Mouse (Mus musculus) ES-E14 (cell line): ENCODE measurements around the gene Creb3l2. TPM values are rescaled to one million over a fixed set of nuclear protein-coding genes. Genes with fewer than 3 reads are reported as not detected.
"Not testable (repeated sequence)": the region's sequence is repeated elsewhere in the genome, so short reads cannot be mapped to it uniquely, and the experiment has no call there.

ENCODE experiments used
- DNase-seq: peaks from one replicate; pipeline ENCODE4 v3.0.0-alpha.2; 2013; ENCODE audit warnings: low read depth, low spot score
- H3K27ac ChIP-seq: 2 replicates; pipeline ENCODE4 v1.5.1; 2012; ENCODE audit warnings: low read depth, mild to moderate bottlenecking, low read length, moderate library complexity, mixed read lengths; ENCODE audit not compliant: poor library complexity, insufficient read depth, severe bottlenecking
- H3K36me3 ChIP-seq: 2 replicates; pipeline ENCODE4 v1.6.1; 2012; ENCODE audit warnings: mild to moderate bottlenecking, low read length, moderate library complexity, mixed read lengths; ENCODE audit not compliant: control insufficient read depth, poor library complexity, insufficient read depth, severe bottlenecking
- H3K4me1 ChIP-seq, 2 experiments: fragments of 150-350 bp in 1 of 2; sonication (generic) in 1 of 2; 2 replicates each; pipeline ENCODE4 v1.6.1; 2012; ENCODE audit warnings: low read length in 2 of 2, mild to moderate bottlenecking in 1 of 2, mixed read lengths in 1 of 2; ENCODE audit not compliant: control insufficient read depth in 2 of 2, insufficient read depth in 2 of 2, poor library complexity in 1 of 2
- H3K4me3 ChIP-seq, 2 experiments: fragments of 150-350 bp in 1 of 2; sonication (generic) in 1 of 2; 2 replicates each; pipeline ENCODE4 v1.5.1; 2012; ENCODE audit warnings: low read length in 2 of 2, low read depth in 1 of 2, mild to moderate bottlenecking in 1 of 2, mixed read lengths in 1 of 2; ENCODE audit not compliant: insufficient read depth in 1 of 2, poor library complexity in 1 of 2, severe bottlenecking in 1 of 2
- H3K9ac ChIP-seq: 2 replicates; pipeline ENCODE4 v1.6.1; 2012; ENCODE audit warnings: low read depth, mild to moderate bottlenecking, low read length, mixed read lengths; ENCODE audit not compliant: poor library complexity, insufficient read depth, severe bottlenecking
- H3K9me3 ChIP-seq: fragments of 150-350 bp; sonication (generic); 2 replicates; pipeline ENCODE4 v1.6.1; 2012; ENCODE audit warnings: low read depth, mild to moderate bottlenecking, low read length; ENCODE audit not compliant: control insufficient read depth, insufficient read depth
- CHD2 ChIP-seq: IDR thresholded peaks from 2 replicates; pipeline ENCODE4 v1.6.1; 2014; ENCODE audit warnings: mild to moderate bottlenecking, low read depth, low read length, inconsistent platforms
- HCFC1 ChIP-seq: IDR thresholded peaks from 2 replicates; pipeline ENCODE4 v1.6.1; 2012; ENCODE audit warnings: low read length, inconsistent platforms, borderline replicate concordance; ENCODE audit not compliant: insufficient read depth
- MAFK ChIP-seq: IDR thresholded peaks from 2 replicates; pipeline ENCODE4 v1.6.1; 2014; ENCODE audit warnings: mild to moderate bottlenecking, low read depth, low read length, inconsistent platforms; ENCODE audit not compliant: insufficient read depth
- ZC3H11A ChIP-seq: IDR thresholded peaks from 2 replicates; pipeline ENCODE4 v1.6.1; 2012; ENCODE audit warnings: low read depth, mild to moderate bottlenecking, inconsistent platforms, low read length, borderline replicate concordance
- ZNF384 ChIP-seq: IDR thresholded peaks from 2 replicates; pipeline ENCODE4 v1.6.1; 2012; ENCODE audit warnings: low read depth, low read length, inconsistent platforms
- in situ Hi-C, 2 experiments: fragments of 600-800 bp; cut with MboI; formaldehyde crosslinking; loops; one replicate each; pipeline ENCODE4 v1.15.1; 2025; ENCODE audit warnings: low sequenced_read_pairs in 2 of 2, inconsistent platforms in 1 of 2; ENCODE audit not compliant: unreplicated experiment in 2 of 2
- total RNA-seq: library from RNA; depleted of rRNA; stranded (reverse); fragments of 300-350 nt; gene quantifications from 2 replicates; pipeline ENCODE4 v1.2.3, GENCODE M21; 2012

The Creb3l2 gene
- total RNA-seq, 1 experiment, result 5.8 TPM

DNA sequence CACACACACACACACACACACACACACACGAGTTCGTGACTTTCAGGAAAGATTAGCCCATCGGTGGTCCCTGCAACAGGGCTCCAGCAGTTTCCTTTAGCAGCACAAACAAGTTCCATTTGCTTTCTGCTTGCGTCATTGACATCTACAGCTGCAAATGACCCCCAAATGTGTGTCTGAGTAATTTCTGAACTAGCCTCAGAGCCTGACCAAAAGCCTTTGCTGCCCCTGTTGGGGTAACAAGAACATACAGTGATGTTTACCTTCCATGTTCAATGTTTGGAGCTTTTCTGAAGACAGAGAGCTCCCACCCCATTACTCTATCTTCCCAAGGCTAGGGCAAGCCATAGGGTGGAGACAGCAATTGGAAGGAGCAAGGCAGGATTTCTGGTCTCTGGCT lies 54.7 kb downstream of the Creb3l2 start:
- Histone ChIP-seq H3K4me1 (0 out of 4 replicates have a peak, but pooled peaks cover 0 to 2% of the 10 kb centered on the region in 2 experiments), H3K36me3 (no peaks in the 10 kb centered on the region), H3K4me3 (no peak overlapping the region), H3K9ac (no peak overlapping the region), H3K27ac (no peak overlapping the region), H3K9me3 (no peaks in the 10 kb centered on the region)
- TF ChIP-seq ZNF384 (no peak), MAFK (no peak), CHD2 (no peak), HCFC1 (no peak), ZC3H11A (no peak)
- in situ Hi-C loops, result no loop called here
- DNase-seq, result no peak

DNA sequence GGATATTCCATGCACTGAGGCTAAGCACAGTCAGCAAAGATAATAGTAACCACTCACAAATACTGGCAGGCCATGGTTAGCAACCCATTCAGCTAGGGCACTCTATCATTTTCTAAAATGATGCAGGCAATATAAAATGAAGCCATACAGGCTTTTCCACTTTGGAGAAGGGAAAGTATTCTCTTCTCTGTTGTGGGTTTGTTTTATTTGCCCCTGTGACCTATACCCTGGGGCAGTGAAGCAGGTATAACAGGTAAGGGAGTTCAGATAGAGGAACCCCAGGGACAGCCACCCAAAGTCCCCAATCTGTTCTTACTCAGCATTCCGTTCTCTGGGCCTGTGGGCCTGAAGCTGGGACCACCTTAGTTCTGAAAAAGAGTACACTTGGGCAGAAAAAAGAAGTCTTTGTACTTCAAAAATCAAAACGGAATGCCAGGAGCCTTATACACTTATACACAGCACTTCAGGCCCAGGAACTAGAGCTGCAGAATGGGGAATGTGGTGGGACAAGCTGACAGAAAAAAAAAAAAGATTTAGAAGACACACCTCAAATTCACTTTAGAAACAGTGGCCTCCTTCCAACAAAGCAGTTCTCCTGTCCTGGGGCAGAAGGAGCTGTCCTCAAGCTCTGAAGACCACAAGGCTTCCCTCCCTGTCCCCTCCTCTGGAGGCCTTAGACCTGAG lies 56.2 kb downstream of the Creb3l2 start:
- no peaks in the 10 kb centered on the region for H3K9me3 ChIP-seq
- no peak overlapping the region for H3K27ac ChIP-seq
- no peak overlapping the region for H3K4me3 ChIP-seq
- no peak for DNase-seq
- 0 out of 4 replicates have a peak, but pooled peaks cover 0 to 2% of the 10 kb centered on the region in 2 experiments for H3K4me1 ChIP-seq
- H3K9ac ChIP-seq, result no peak overlapping the region
- TF ChIP-seq ZNF384 (no peak), HCFC1 (no peak), CHD2 (no peak), ZC3H11A (no peak)
- in situ Hi-C loops, result no loop called here
- no peaks in the 10 kb centered on the region for H3K36me3 ChIP-seq

DNA sequence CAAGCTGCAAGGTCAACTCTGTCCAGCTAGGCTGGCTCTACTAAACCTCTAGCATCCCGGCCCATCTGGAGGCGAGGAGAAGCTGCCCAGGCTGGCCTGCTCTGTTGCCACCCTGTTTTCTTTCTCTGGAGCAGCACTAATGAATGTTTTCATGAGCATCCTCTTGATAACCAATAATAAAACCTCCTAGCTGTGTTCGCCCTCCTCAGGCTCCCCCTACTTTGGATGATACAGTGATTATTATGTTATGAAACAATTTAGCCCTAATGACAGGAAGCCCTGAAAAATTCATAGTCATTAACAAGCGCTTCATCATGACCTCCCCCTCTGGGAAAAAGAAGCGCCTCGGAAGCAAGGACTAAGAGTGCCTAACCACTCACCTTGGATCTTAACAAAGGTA lies 59.2 kb downstream of the Creb3l2 start:
- H3K4me1 ChIP-seq, result peaks cover 5 to 6% of the 10 kb centered on the region in 2 experiments; a peak in 2 of 4 replicates
- DNase-seq, result no peak
- no peaks in the 10 kb centered on the region for H3K9me3 ChIP-seq
- H3K36me3 ChIP-seq, result no peaks in the 10 kb centered on the region
- no peak for TF ChIP-seq HCFC1
- TF ChIP-seq ZC3H11A, result no peak
- TF ChIP-seq MAFK, result no peak
- TF ChIP-seq ZNF384, result no peak
- TF ChIP-seq CHD2, result no peak
- no peak overlapping the region for H3K27ac ChIP-seq
- in situ Hi-C loops, result no loop called here
- no peak overlapping the region for H3K9ac ChIP-seq
- no peak overlapping the region for H3K4me3 ChIP-seq

- in situ Hi-C loops, result no loop called here
- peaks cover 8 to 9% of the 10 kb centered on the region in 2 experiments; a peak in 2 of 4 replicates for H3K4me1 ChIP-seq
- DNase-seq, result peak; percentile 61
- H3K36me3 ChIP-seq, result no peaks in the 10 kb centered on the region
- no peak overlapping the region for H3K4me3 ChIP-seq
- no peak for TF ChIP-seq ZC3H11A
- TF ChIP-seq ZNF384, result no peak
- TF ChIP-seq HCFC1, result no peak
- TF ChIP-seq CHD2, result no peak
- no peak for TF ChIP-seq MAFK
- H3K9me3 ChIP-seq, result no peaks in the 10 kb centered on the region
- no peak overlapping the region for H3K27ac ChIP-seq
- H3K9ac ChIP-seq, result no peak overlapping the region
Measured at GRCm38 (mm10) chr6:37377836-37378580, 63.9 kb downstream of the Creb3l2 start.

DNA sequence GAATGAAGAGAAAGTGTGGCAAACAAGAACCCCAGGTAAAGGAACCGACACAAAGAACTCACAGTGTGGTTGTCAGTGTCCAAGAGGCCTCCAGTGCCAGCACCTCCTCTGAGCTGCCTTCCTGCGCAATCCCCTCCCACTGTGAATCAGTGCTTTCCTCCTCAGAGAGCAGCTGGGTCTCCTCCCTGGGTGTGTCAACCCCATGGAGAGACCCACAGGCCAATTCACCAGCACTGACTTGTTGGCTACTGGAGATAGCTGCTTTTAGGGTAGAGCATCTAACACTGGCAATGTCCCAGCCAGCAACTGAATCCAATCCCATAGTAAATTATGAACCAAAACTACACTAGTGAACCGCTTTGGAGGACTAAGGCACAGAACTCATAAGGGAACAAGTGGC lies 64.6 kb downstream of the Creb3l2 start:
- in situ Hi-C loops, H3K36me3 ChIP-seq: not testable (repeated sequence)
- DNase-seq, result peak; percentile 29

More for the DNA sequence above, 64.6 kb downstream of the Creb3l2 start:
- not testable (repeated sequence) for H3K4me1 ChIP-seq, H3K4me3 ChIP-seq, H3K27ac ChIP-seq, H3K9me3 ChIP-seq, H3K9ac ChIP-seq
